Mouse (Mus musculus) lung, postnatal 0 days (tissue): Measurements from ENCODE around the gene Opcml. TPM values are rescaled to one million over a fixed set of nuclear protein-coding genes. Genes with fewer than 3 reads are reported as not detected.

Experiments used
- ATAC-seq: fragments of 200-750 bp; cut with Nextera tagmentation; 2 replicates; pipeline ENCODE4 v1.8.0; 2017; ENCODE audit warnings: moderate library complexity
- DNase-seq: peaks from one replicate; pipeline ENCODE4 v3.0.0-alpha.2; 2016; ENCODE audit warnings: low spot score
- H3K27ac ChIP-seq: fragments of 300-500 bp; sonication (generic); 2 replicates; pipeline ENCODE4 v1.5.1; 2014; ENCODE audit warnings: antibody characterized with exemption, mild to moderate bottlenecking, low read length, mixed read lengths
- H3K27me3 ChIP-seq: fragments of 300-500 bp; sonication (generic); replicated peaks from 2 replicates; pipeline ENCODE4 v1.6.1; 2014; ENCODE audit warnings: low read length, mixed read lengths; ENCODE audit not compliant: insufficient read depth
- H3K36me3 ChIP-seq: fragments of 300-500 bp; sonication (generic); 2 replicates; pipeline ENCODE4 v1.6.1; 2014; ENCODE audit warnings: low read length, mixed read lengths; ENCODE audit not compliant: insufficient read depth
- H3K4me1 ChIP-seq: fragments of 300-500 bp; sonication (generic); 2 replicates; pipeline ENCODE4 v1.6.1; 2014; ENCODE audit warnings: antibody characterized with exemption, low read depth, low read length, mixed read lengths; ENCODE audit not compliant: insufficient read depth
- H3K4me2 ChIP-seq: fragments of 300-500 bp; sonication (generic); replicated peaks from 2 replicates; pipeline ENCODE4 v1.6.1; 2014; ENCODE audit warnings: low read depth, mild to moderate bottlenecking, low read length, moderate library complexity, mixed read lengths
- H3K4me3 ChIP-seq: fragments of 300-500 bp; sonication (generic); 2 replicates; pipeline ENCODE4 v1.5.1; 2014; ENCODE audit warnings: low read depth, low read length
- H3K9ac ChIP-seq: fragments of 300-500 bp; sonication (generic); replicated peaks from 2 replicates; pipeline ENCODE4 v1.6.1; 2014; ENCODE audit warnings: low read depth, mild to moderate bottlenecking
- H3K9me3 ChIP-seq: fragments of 300-500 bp; sonication (generic); 2 replicates; pipeline ENCODE4 v1.6.1; 2016; ENCODE audit warnings: low read length, mixed read lengths
- CTCF ChIP-seq: IDR thresholded peaks from 2 replicates; pipeline ENCODE4 v1.5.1; 2016; ENCODE audit warnings: antibody characterized with exemption, mild to moderate bottlenecking
- EP300 ChIP-seq: IDR thresholded peaks from 2 replicates; pipeline ENCODE4 v1.6.1; 2016; ENCODE audit warnings: antibody characterized with exemption, mild to moderate bottlenecking, control low read depth
- WGBS: fragments of 180-500 bp; shearing (Covaris S2); extraction: QIAGEN DNeasy Blood & Tissue Kit; methylation state at CpG from one replicate; pipeline ENCODE4 v1.1.7; 2014; 5-methylcytosine and 5-hydroxymethylcytosine counted together
- polyA plus RNA-seq: library from polyadenylated mRNA; unstranded; fragments of >200 nt; fragmentation: Nextera tagmentation; extraction: Ambion mirVana; gene quantifications from 2 replicates; pipeline ENCODE4 v1.2.1, GENCODE M21; 2015

Opcml gene
- polyA plus RNA-seq, 1 experiment from 2014 or later = 2.5 TPM

- Histone ChIP-seq H3K4me1 (no peaks in the 10 kb centered on the region), H3K27ac (no peak overlapping the region), H3K9me3 (no peaks in the 10 kb centered on the region), H3K36me3 (no peaks in the 10 kb centered on the region), H3K9ac (no peak overlapping the region), H3K4me3 (no peak overlapping the region), H3K4me2 (no peak overlapping the region), H3K27me3 (0 out of 2 replicates have a peak, but pooled peaks cover 4% of the 10 kb centered on the region)
- no peak for DNase-seq
- WGBS = 72% methylated on average over 8 of the region's 8 CpGs
- no peak for TF ChIP-seq CTCF
- no peak for TF ChIP-seq EP300
- no peak for ATAC-seq
Observed at GRCm38 (mm10) chr9:28404616-28405015, 614.0 kb downstream of the Opcml start.

GRCm38 (mm10) chr9:28405816-28406215, 615.2 kb downstream of the Opcml start:
- H3K4me2 ChIP-seq = no peak overlapping the region
- no peaks in the 10 kb centered on the region for H3K36me3 ChIP-seq
- H3K9ac ChIP-seq = no peak overlapping the region
- TF ChIP-seq EP300 (no peak), CTCF (peak; percentile 81)
- no peaks in the 10 kb centered on the region for H3K9me3 ChIP-seq
- no peaks in the 10 kb centered on the region for H3K4me1 ChIP-seq
- H3K27ac ChIP-seq = no peak overlapping the region
- no peak overlapping the region for H3K4me3 ChIP-seq
- DNase-seq (peak; percentile 41), ATAC-seq (no peak)
- 0 out of 2 replicates have a peak, but pooled peaks cover 4% of the 10 kb centered on the region for H3K27me3 ChIP-seq
- WGBS = 0% methylated on average over 1 of the region's 1 CpGs

DNA sequence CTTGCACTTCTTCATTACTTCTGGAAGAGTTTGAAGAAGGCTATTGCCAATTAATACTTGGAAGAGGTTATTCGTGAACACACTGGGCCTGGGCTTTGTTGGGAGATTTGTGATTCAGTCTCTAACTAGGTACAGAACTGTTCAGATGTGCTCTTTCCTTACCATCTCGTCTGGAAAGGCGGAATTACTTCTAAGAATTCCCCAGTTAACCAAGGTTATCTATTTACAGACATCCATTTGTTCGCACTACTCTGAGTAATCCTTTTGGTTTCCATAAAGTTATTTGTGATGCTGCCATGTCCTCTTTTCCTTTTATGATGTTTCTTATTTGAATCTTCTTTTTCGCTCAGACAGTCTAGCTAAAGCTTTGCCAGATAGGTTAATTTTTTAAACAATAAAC, 630.2 kb downstream of the Opcml start:
- TF ChIP-seq CTCF = no peak
- TF ChIP-seq EP300 = no peak
- 84% methylated on average over 5 of the region's 5 CpGs for WGBS
- no peak overlapping the region for H3K4me3 ChIP-seq
- H3K4me2 ChIP-seq = no peak overlapping the region
- H3K9me3 ChIP-seq = no peaks in the 10 kb centered on the region
- no peak overlapping the region for H3K9ac ChIP-seq
- H3K27me3 ChIP-seq = no peaks in the 10 kb centered on the region
- no peaks in the 10 kb centered on the region for H3K4me1 ChIP-seq
- DNase-seq = no peak
- H3K36me3 ChIP-seq = no peaks in the 10 kb centered on the region
- no peak for ATAC-seq
- no peak overlapping the region for H3K27ac ChIP-seq

DNA sequence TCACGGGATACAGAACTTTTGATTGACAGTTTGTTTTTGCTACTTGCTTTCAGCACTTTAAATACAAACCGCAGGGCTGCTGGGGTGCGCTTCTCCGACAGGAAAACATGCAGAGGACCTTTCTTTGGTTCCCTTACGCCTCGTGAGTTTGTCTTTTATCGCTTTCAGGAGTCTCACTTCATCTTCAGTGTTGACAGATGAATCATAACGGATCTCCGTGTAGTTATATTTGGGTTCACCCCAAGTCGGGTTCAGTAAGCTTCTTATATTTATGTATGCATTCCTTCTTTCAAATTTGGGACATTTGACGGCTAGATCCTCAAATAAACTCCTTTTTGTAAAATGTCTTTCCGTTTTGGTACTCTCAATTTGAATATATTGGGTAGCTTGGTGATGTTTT, 632.8 kb downstream of the Opcml start:
- Histone ChIP-seq H3K9ac (no peak overlapping the region), H3K27ac (no peak overlapping the region), H3K9me3 (no peaks in the 10 kb centered on the region), H3K4me3 (no peak overlapping the region), H3K36me3 (no peaks in the 10 kb centered on the region), H3K4me2 (no peak overlapping the region), H3K27me3 (no peaks in the 10 kb centered on the region), H3K4me1 (no peaks in the 10 kb centered on the region)
- no peak for TF ChIP-seq CTCF
- TF ChIP-seq EP300 = no peak
- WGBS = 38% methylated on average over 12 of the region's 12 CpGs
- ATAC-seq (no peak), DNase-seq (no peak)

GRCm38 (mm10) chr9:28432159-28432558, 641.6 kb downstream of the Opcml start:
- TF ChIP-seq EP300 = no peak
- TF ChIP-seq CTCF = no peak
- Histone ChIP-seq H3K9me3 (no peaks in the 10 kb centered on the region), H3K36me3 (no peaks in the 10 kb centered on the region), H3K9ac (no peak overlapping the region), H3K4me2 (no peak overlapping the region), H3K27me3 (no peaks in the 10 kb centered on the region), H3K27ac (no peak overlapping the region), H3K4me3 (no peak overlapping the region), H3K4me1 (no peaks in the 10 kb centered on the region)
- DNase-seq (no peak), ATAC-seq (no peak)
- WGBS = 77% methylated on average over 8 of the region's 8 CpGs

- 83% methylated on average over 4 of the region's 4 CpGs for WGBS
- Histone ChIP-seq H3K9ac (no peak overlapping the region), H3K4me2 (no peak overlapping the region), H3K27me3 (no peaks in the 10 kb centered on the region), H3K9me3 (no peaks in the 10 kb centered on the region), H3K4me3 (no peak overlapping the region), H3K27ac (no peak overlapping the region), H3K4me1 (no peaks in the 10 kb centered on the region), H3K36me3 (no peaks in the 10 kb centered on the region)
- ATAC-seq (no peak), DNase-seq (no peak)
- TF ChIP-seq EP300 (no peak), CTCF (no peak)
Observed at GRCm38 (mm10) chr9:28438752-28439151, 648.2 kb downstream of the Opcml start.
